Mouse (Mus musculus) kidney, adult 2 months (tissue): ENCODE measurements around the gene Fgfr4.

Source experiments
- CTCF ChIP-seq: fragments of 200-500 bp; conservative IDR thresholded peaks from 2 replicates; pipeline ENCODE4 v1.5.1; 2011; ENCODE audit warnings: low read depth, mild to moderate bottlenecking, control low read depth, low read length, moderate library complexity, mixed read lengths; ENCODE audit not compliant: insufficient read depth, insufficient read length
- POLR2A ChIP-seq: fragments of 200-500 bp; IDR thresholded peaks from one replicate; pipeline ENCODE4 v1.6.1; 2011; ENCODE audit warnings: low read depth, low read length, control low read depth

DNA sequence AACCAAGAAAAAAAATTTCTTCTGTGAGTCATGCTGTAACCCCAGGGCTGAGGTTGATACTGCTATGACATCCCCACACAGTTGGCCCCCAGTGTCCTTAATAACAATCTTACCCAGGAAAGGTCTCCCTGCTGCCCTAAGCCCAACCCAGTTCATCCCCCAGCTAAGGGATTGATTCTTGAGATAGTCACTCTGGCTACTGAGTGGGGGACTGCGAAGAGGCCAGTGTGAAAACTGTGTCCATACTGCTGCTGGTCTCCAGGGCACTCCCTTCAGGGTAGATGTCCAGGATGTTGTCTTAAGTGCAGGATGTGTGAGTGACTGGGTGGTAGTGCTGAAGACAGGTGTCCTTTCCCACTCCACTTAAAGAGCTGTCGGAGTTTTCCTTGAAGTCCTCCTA, 19.0 kb upstream of the Fgfr4 start, which contains the start of gene Gm17617:
- TF ChIP-seq POLR2A: no peak
- no peak for TF ChIP-seq CTCF
